Mouse (Mus musculus) splenic B cell, adult 2 months (primary cell): ENCODE results near the gene Il13.

Experiments used
- DNase-seq: peaks from one replicate; pipeline ENCODE4 v3.0.0-alpha.2; 2011; ENCODE audit warnings: low read depth, low spot score
- H3K27me3 ChIP-seq: 2 replicates; pipeline ENCODE4 v1.6.1; 2012; ENCODE audit warnings: mild to moderate bottlenecking, low read length, moderate library complexity, mixed read lengths; ENCODE audit not compliant: control insufficient read depth, poor library complexity, insufficient read depth, severe bottlenecking
- H3K36me3 ChIP-seq: 2 replicates; pipeline ENCODE4 v1.6.1; 2012; ENCODE audit warnings: mild to moderate bottlenecking, low read length, moderate library complexity, mixed read lengths; ENCODE audit not compliant: control insufficient read depth, poor library complexity, insufficient read depth, severe bottlenecking

Gene Il13

GRCm38 (mm10) chr11:53583151-53583550 is 51.4 kb downstream of the Il13 start:
- H3K27me3 ChIP-seq, result no peaks in the 10 kb centered on the region
- no peak for DNase-seq
- no peaks in the 10 kb centered on the region for H3K36me3 ChIP-seq
